Mouse (Mus musculus) forebrain, embryonic 10.5 days (tissue): ENCODE measurements at regions not wholly inside any gene's neighbourhood (a gene's known extent, or its start where the extent isn't known, plus 50 kb on each side); places are given as distances from the start of the nearest gene placed in this dataset.

Source experiments
- DNase-seq: peaks from one replicate; pipeline ENCODE4 v3.0.0-alpha.2; 2017; ENCODE audit warnings: low spot score; ENCODE audit errors: extremely low spot score
- H3K27ac ChIP-seq: fragments of 300-500 bp; sonication (generic); 2 replicates; pipeline ENCODE4 v1.5.1; 2016; ENCODE audit warnings: mild to moderate bottlenecking
- H3K27me3 ChIP-seq: fragments of 300-500 bp; sonication (generic); 2 replicates; pipeline ENCODE4 v1.6.1; 2016; ENCODE audit warnings: mild to moderate bottlenecking; ENCODE audit not compliant: poor library complexity, severe bottlenecking
- H3K36me3 ChIP-seq: fragments of 300-500 bp; sonication (generic); replicated peaks from 2 replicates; pipeline ENCODE4 v1.6.1; 2016; ENCODE audit warnings: mild to moderate bottlenecking, moderate library complexity
- H3K4me1 ChIP-seq: fragments of 300-500 bp; sonication (generic); 2 replicates; pipeline ENCODE4 v1.6.1; 2016
- H3K4me3 ChIP-seq: fragments of 300-500 bp; sonication (generic); 2 replicates; pipeline ENCODE4 v1.5.1; 2016; ENCODE audit warnings: mild to moderate bottlenecking, moderate library complexity
- H3K9me3 ChIP-seq: fragments of 300-500 bp; sonication (generic); 2 replicates; pipeline ENCODE4 v1.6.1; 2016; ENCODE audit warnings: mild to moderate bottlenecking, moderate library complexity
- WGBS: fragments of 180-500 bp; shearing (Covaris S2); methylation state at CpG from one replicate; pipeline ENCODE4 v1.1.7; 2016; 5-methylcytosine and 5-hydroxymethylcytosine counted together

- Histone ChIP-seq H3K4me3 (no peak overlapping the region), H3K27ac (no peak overlapping the region), H3K4me1 (peaks cover 4% of the 10 kb centered on the region; the same call in 1 of the 2 replicates), H3K9me3 (peaks cover 2% of the 10 kb centered on the region; the same call in 1 of the 2 replicates), H3K27me3 (no peaks in the 10 kb centered on the region), H3K36me3 (no peaks in the 10 kb centered on the region)
- DNase-seq = no peak
- 96% methylated on average over 12 of the region's 12 CpGs for WGBS
Observed at GRCm38 (mm10) chr5:100237674-100238278, 78.2 kb upstream of the Tmem150c start.

- no peak overlapping the region for H3K4me3 ChIP-seq
- H3K4me1 ChIP-seq = peaks cover 6% of the 10 kb centered on the region
- WGBS = 95% methylated on average over 17 of the region's 17 CpGs
- H3K27me3 ChIP-seq = no peaks in the 10 kb centered on the region
- no peak overlapping the region for H3K27ac ChIP-seq
- DNase-seq = no peak
- peaks cover 2% of the 10 kb centered on the region; the same call in 1 of the 2 replicates for H3K9me3 ChIP-seq
- H3K36me3 ChIP-seq = no peaks in the 10 kb centered on the region
Observed at GRCm38 (mm10) chr5:100236277-100236676, 76.7 kb upstream of the Tmem150c start.

DNA sequence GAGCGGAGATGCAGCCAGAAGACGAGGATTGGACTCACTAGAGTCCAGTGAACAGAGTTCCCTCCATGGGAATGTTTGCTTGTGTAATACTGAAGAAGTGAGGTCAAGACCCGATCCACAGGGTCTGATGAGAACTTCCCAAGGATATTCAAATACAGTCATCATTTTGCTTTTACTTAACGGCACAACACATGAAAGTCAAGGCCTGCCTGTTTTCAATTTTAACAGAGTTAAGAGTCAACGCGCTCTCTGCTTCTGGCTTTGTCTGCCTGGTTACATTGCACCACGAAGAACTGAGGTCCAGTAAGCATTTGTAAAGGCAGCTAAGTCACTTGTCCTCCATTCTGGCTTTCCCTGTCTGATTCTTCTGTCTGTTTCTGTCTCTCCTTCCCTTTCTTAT is 72.5 kb upstream of the Tmem150c start:
- H3K4me3 ChIP-seq = no peak overlapping the region
- no peak for DNase-seq
- peaks cover 2% of the 10 kb centered on the region; the same call in 1 of the 2 replicates for H3K9me3 ChIP-seq
- no peaks in the 10 kb centered on the region for H3K27me3 ChIP-seq
- no peak overlapping the region for H3K27ac ChIP-seq
- H3K4me1 ChIP-seq = peaks cover 4% of the 10 kb centered on the region; the same call in 1 of the 2 replicates
- WGBS = 78% methylated on average over 7 of the region's 7 CpGs
- no peaks in the 10 kb centered on the region for H3K36me3 ChIP-seq

- WGBS = 78% methylated on average over 11 of the region's 11 CpGs
- H3K27ac ChIP-seq = no peak overlapping the region
Observed at GRCm38 (mm10) chr5:100231574-100231973, 72.0 kb upstream of the Tmem150c start.

GRCm38 (mm10) chr5:100230038-100230437 is 70.4 kb upstream of the Tmem150c start:
- WGBS = 93% methylated on average over 4 of the region's 4 CpGs
- no peak for DNase-seq

More at GRCm38 (mm10) chr5:100231574-100231973, 72.0 kb upstream of the Tmem150c start:
- H3K36me3 ChIP-seq = no peaks in the 10 kb centered on the region
- no peak for DNase-seq
- peaks cover 9% of the 10 kb centered on the region for H3K4me1 ChIP-seq
- H3K27me3 ChIP-seq = no peaks in the 10 kb centered on the region
- H3K9me3 ChIP-seq = peaks cover 2% of the 10 kb centered on the region; the same call in 1 of the 2 replicates
- H3K4me3 ChIP-seq = no peak overlapping the region

GRCm38 (mm10) chr5:100227888-100228287 is 68.3 kb upstream of the Tmem150c start:
- no peaks in the 10 kb centered on the region for H3K36me3 ChIP-seq
- WGBS = 74% methylated on average over 5 of the region's 5 CpGs
- no peak overlapping the region for H3K27ac ChIP-seq
- DNase-seq = no peak
- H3K4me3 ChIP-seq = no peak overlapping the region
- no peaks in the 10 kb centered on the region for H3K27me3 ChIP-seq
- no peaks in the 10 kb centered on the region; the same call in 1 of the 2 replicates for H3K9me3 ChIP-seq
- peaks cover 10% of the 10 kb centered on the region for H3K4me1 ChIP-seq

More at GRCm38 (mm10) chr5:100230038-100230437, 70.4 kb upstream of the Tmem150c start:
- Histone ChIP-seq H3K36me3 (no peaks in the 10 kb centered on the region), H3K27me3 (no peaks in the 10 kb centered on the region), H3K4me1 (peaks cover 10% of the 10 kb centered on the region), H3K27ac (no peak overlapping the region), H3K9me3 (peaks cover 2% of the 10 kb centered on the region; the same call in 1 of the 2 replicates), H3K4me3 (no peak overlapping the region)

DNA sequence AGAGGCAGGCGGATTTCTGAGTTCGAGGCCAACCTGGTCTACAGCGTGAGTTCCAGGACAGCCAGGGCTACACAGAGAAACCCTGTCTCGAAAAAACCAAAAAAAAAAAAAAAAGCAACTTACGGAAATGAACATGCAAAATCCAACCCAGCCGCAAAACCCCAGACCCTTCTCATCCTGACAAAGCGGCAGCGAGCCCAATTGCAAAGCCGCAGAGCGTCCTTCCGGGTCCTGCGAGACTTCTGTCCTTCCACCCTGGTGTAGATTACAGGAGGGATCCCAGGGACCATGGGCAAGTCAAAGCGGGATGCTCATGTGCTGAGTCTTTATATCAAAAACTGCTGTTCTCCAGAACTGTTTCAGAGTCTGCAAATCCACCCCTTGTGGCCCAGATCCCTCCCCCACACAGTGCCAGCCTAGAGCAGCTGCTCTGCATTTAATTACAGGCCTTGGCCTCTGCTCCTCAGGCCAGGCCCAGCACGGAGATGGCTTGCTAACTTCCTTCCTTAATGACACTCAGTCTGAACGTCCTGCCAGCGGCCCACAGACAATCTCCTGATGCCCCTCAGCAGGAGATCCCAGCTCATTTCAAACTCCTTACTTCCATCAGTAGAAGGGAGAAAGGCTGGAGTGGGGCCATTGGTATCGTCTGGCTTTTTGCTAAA is 67.1 kb upstream of the Tmem150c start:
- Histone ChIP-seq H3K9me3 (no peaks in the 10 kb centered on the region; the same call in 1 of the 2 replicates), H3K4me3 (no peak overlapping the region), H3K27ac (peak overlapping the region; percentile 36; the same call in 1 of the 2 replicates), H3K4me1 (peaks cover 8% of the 10 kb centered on the region), H3K36me3 (no peaks in the 10 kb centered on the region), H3K27me3 (no peaks in the 10 kb centered on the region)
- DNase-seq = no peak
- 75% methylated on average over 17 of the region's 17 CpGs for WGBS

DNA sequence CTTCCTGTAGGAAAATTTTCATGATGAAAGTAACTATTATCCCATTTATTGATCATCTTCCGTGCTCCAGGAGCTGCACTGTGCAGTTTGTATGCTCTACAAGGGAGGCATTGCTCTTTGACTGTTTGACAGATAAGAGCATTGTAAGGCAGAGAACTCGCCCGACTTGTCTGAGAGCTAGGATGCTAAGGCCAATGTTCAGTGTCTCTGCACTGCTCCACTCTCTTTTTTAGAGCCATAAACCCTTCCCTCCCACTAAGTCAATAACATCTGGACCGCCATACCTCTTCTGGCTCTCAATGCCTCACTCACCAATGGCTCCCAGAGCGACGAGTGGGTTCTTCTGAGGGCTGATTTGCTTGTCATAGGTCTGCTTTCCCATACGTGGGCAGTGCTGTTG is 65.9 kb upstream of the Tmem150c start:
- DNase-seq = no peak
- H3K4me3 ChIP-seq = no peak overlapping the region
- WGBS = 87% methylated on average over 7 of the region's 7 CpGs
- no peaks in the 10 kb centered on the region for H3K36me3 ChIP-seq
- no peak overlapping the region for H3K27ac ChIP-seq
- H3K27me3 ChIP-seq = no peaks in the 10 kb centered on the region
- peaks cover 8% of the 10 kb centered on the region for H3K4me1 ChIP-seq
- H3K9me3 ChIP-seq = no peaks in the 10 kb centered on the region; the same call in 1 of the 2 replicates

DNA sequence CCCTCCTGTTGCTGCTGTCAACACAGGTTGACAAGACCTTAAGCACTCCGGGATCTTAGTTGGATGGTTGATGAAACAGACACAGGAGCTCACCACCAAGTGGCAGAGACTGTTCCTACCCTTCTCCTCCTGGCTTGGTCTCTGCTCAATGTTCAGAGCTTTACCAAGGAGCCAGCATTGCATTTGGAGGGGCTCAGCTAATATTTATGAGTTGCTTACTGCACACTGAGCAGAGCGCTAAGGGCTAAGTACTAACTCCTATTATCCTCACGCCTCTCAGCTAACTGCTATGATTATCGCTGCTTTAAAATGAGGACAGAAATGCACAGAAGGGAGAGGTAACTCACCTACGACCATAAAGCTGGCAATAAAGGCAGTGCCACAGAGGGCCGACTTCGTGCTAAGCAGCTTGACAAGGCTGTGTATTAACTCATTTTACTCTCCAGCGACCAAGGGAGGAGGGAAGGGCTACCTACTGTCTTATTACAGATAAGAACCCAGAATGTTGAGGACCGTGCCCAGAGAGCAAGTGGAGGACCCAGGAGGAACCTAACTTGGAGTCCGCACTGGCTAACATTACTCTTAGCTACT is 65.3 kb upstream of the Tmem150c start:
- Histone ChIP-seq H3K4me1 (peaks cover 8% of the 10 kb centered on the region), H3K27me3 (no peaks in the 10 kb centered on the region), H3K27ac (no peak overlapping the region), H3K4me3 (no peak overlapping the region), H3K9me3 (no peaks in the 10 kb centered on the region; the same call in 1 of the 2 replicates), H3K36me3 (no peaks in the 10 kb centered on the region)
- 87% methylated on average over 10 of the region's 10 CpGs for WGBS
- no peak for DNase-seq

DNA sequence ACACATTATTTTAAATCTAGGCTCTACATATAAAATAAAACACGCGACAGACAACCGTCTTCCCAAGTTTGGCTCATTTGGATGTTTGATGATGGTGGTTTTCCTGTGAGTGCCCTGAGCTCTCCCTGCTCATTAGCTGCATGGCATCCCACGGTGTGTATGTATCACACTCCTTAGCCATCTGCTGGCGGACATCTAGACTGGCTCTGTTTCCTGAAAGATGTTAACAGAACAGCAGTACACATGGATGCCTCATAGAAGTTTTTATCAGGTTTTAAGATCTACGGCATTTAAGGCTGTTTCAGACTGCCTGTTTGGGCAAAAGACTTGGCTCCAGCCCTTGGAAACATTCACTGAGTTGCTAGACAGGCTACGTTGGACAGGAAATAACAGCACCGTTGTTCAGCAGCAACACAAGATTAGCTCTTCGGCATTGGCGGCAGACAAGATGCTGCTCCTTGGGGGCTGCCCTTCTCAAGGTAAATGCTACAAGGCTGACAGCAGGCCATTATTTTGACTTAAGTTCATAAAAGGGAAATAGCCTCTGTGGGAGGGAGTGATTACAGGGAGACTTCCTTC is 61.5 kb upstream of the Tmem150c start:
- Histone ChIP-seq H3K27ac (no peak overlapping the region), H3K9me3 (no peaks in the 10 kb centered on the region; the same call in 1 of the 2 replicates), H3K4me1 (peaks cover 25% of the 10 kb centered on the region), H3K4me3 (no peak overlapping the region), H3K27me3 (peaks cover 7% of the 10 kb centered on the region; the same call in 1 of the 2 replicates), H3K36me3 (no peaks in the 10 kb centered on the region)
- DNase-seq = no peak
- WGBS = 83% methylated on average over 10 of the region's 10 CpGs

DNA sequence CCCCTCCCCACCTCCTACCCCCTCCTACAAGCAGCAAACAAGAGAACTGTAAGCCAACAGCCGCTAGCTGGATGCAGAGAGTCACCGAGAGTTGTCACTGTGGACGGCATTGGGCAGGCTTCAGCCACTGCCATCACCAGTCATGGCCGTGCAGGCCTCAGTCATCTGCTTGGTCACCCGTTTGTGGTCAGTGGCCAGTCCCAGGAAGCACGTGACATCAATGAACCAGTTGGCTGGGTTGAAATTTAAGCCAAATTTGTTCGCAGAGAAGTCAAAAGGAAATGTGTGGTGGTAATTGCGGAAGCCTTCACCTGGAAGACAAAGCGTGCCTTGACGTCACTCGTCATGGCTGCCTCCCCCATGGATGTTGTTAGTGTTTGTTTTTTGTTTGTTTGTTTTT is 60.7 kb upstream of the Tmem150c start:
- no peak for DNase-seq
- WGBS = 88% methylated on average over 11 of the region's 11 CpGs
- Histone ChIP-seq H3K9me3 (no peaks in the 10 kb centered on the region; the same call in 1 of the 2 replicates), H3K27me3 (peaks cover 7% of the 10 kb centered on the region; the same call in 1 of the 2 replicates), H3K4me3 (no peak overlapping the region), H3K36me3 (no peaks in the 10 kb centered on the region), H3K27ac (no peak overlapping the region), H3K4me1 (peaks cover 25% of the 10 kb centered on the region)

DNA sequence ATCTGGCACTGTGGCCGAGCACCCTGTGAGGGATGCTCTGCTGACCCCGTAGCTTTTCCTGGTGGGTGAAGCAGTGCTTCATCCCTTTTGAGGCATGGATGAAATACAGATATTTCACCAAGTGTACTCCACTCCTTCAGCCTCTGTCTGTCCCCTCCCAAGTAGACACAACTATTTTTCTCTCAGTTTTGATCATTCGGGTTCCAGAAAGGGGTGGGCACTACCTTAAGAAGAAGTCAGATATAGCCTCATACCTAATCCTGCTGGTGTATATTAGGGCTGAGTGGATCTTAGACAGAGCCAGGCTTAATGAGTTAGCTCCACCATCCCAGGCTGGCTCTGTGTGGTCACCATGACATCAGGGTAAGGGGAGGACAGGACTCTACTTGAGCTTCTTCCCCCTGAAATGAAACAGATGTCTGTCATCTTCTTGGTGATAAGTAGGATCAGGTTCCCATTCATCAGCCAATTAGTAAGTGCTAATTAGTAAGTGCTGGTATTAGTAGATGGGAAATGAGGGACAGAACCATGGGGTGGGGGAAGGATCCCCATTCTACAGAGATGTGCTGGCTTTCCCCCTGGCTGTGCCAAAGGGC is 58.7 kb upstream of the Tmem150c start:
- Histone ChIP-seq H3K4me1 (peaks cover 33% of the 10 kb centered on the region), H3K27me3 (peaks cover 7% of the 10 kb centered on the region; the same call in 1 of the 2 replicates), H3K36me3 (no peaks in the 10 kb centered on the region), H3K4me3 (no peak overlapping the region), H3K9me3 (no peaks in the 10 kb centered on the region; the same call in 1 of the 2 replicates), H3K27ac (no peak overlapping the region)
- no peak for DNase-seq
- 95% methylated on average over 3 of the region's 3 CpGs for WGBS
